Mouse (Mus musculus): ENCODE measurements around the gene Ccdc115.
A peak's percentile ranks its signal among the peaks of the same experiment; 100 is the strongest.

The Ccdc115 gene

GRCm38 (mm10) chr1:34439215-34439960 lies at the start of gene Ccdc115, which contains the start of gene Imp4:
Gene Ccdc115 (minus strand): TSS chr1:34439672.
Gene Imp4 (plus strand): TSS chr1:34439851.
- DNase-seq (ENCODE audit: low spot score) = peak; percentile 84

GRCm38 (mm10) chr1:34487383-34487782 lies 47.9 kb upstream of the Ccdc115 start:
- DNase-seq (ENCODE audit: low spot score) = no peak

DNA sequence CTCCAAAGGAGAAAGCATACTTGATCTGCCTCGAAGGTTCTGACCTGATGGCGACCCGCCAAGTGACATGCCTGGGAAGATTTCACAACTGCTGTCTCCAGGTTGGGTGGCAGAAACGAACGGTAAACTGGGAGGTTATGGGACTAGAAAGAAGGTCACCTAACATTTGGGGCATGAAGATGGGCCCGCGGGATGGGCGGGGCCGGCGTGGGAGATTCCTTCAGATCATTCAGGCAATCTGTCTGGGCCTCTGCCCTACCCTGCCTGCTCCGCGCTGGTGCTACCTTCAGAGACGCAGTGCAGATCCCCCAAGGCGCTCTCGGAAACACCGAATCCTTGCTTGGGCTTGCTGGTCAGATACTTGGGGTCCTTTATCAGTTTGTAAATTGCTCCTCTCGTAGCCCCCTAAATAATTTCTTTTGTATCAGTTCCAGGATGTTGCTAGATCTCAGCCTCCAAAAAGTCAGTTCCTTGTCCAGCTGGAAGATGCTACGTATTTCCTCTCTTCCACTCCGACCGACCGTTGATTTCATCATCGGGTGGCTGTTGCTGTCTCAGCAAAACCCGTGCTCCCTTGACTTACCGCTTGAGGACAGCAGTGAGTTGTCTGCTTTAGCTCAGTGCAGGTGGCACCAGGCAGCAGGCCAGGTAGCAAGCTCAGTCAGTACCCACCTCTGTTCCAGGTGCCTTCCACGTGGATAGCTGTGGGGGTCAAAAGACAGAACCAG lies 46.2 kb upstream of the Ccdc115 start:
- DNase-seq (ENCODE audit: low spot score) = peak; percentile 28

DNA sequence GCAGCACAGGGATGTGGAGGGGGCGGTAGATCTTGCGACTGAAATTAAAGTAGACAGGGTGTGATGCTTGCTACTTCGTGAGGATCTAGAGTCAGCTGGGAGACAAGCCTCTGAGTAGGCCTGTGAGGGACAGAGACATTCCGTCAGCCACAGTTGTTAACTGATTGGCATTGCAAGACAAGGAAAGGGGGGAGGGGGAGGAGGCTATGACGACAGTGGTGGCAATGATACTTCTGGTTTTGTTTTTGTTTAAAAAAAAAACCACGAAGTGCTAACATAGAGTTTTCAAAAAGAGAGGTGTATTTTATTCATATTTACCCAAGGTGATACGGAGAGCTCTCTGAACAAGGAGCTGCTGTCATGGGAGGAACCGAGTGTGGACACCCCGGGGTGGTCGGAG lies 45.0 kb upstream of the Ccdc115 start:
- no peak for DNase-seq (ENCODE audit: low spot score)

DNA sequence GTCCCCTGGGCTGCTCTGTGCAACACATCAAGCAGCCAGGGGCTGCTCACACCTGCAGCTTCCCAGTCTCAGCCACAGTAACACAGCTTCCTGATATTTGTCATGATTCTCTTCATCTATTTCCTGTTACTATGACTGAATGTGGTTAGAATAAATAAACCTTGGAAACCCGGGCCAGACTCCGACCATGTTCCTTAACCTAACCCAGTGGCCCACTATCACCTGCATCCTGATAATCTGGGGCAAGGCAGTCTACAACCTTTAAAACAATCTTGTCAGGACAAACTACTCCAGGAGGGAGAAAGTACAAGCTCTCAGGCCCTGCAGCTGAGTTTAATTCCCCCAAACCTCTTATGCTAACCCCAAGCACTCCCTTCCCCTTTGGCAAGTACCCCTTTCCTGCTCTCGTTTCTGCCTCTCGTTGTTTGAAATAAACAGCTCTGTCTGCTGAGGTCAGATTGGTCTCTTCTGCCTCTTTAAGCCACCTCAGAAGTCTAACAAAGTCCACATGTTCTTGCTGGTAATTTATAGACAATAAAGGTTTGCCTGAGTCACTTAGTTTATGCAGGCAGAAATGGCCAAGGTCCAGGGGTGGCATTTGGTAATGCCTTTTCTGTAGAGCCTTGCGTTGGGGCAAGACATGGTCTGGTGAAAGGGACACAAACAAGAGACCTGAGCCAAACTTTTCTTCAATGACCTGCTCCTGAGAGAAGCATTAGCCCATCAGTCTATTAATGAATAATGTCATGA lies 42.6 kb upstream of the Ccdc115 start:
- no peak for DNase-seq (ENCODE audit: low spot score)

- DNase-seq (ENCODE audit: low spot score) = no peak
Observed at GRCm38 (mm10) chr1:34480801-34481200, 41.3 kb upstream of the Ccdc115 start.

DNA sequence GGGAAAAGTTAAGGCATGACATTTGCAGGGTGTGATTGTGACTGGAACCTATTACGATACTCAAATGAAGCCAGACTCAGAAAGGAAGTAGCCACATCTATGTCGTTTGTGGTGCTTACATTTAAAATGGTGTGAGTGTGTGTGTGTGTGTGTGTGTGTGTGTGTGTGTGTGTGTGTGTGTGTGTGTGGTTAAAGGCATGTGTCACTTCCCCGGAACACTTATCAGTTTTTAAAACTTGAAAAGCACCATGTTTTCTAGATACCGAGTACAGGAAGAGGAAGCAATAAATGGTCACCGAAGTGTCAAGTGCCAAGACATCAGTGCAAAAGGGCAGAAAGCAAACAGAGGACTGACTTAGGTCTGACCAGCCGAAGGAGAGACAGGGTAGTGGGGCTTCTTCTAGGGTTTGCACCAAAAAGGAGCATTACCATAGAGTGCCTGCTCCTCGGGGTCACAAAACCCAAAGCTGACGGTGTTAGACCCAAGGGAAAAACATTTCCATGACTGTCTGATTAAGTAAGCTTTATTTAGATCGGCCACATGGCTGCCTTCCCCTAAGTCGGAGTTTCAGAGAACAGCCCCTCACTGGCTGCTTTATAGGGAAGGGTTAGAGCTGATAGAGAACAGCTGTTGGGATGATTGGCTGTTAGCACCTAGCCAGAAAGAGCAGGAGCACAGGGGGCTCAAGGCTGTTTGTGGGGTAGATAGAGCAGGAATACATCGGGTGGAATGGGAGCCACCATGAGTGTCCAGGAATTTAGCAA lies 39.6 kb upstream of the Ccdc115 start:
- DNase-seq (ENCODE audit: low spot score) = no peak

- DNase-seq (ENCODE audit: low spot score) = peak; percentile 26
Observed at GRCm38 (mm10) chr1:34472427-34473300, 33.2 kb upstream of the Ccdc115 start.

GRCm38 (mm10) chr1:34469801-34470200 lies 30.3 kb upstream of the Ccdc115 start:
- DNase-seq (ENCODE audit: low spot score) = no peak

GRCm38 (mm10) chr1:34468500-34468899 lies 29.0 kb upstream of the Ccdc115 start:
- no peak for DNase-seq (ENCODE audit: low spot score)

DNA sequence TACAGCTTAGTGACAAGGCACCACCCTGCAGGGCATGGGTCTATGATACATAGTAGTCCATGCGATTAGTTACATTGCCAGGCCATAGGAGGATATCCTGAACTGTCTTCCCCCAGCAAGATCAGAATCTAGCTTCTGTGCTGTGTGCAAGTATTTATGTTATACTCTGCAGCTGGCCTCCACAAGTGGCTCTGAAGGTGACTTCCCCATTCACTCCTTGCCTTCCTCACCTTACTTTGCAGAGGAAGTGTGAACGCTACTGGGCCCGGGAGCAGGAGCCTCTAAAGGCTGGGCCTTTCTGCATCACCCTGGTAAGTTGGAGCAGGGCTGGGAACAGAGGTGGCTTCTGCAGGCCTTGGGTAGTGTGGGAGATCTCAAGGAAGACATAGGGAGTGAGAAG lies 28.6 kb upstream of the Ccdc115 start:
- DNase-seq (ENCODE audit: low spot score) = no peak

DNA sequence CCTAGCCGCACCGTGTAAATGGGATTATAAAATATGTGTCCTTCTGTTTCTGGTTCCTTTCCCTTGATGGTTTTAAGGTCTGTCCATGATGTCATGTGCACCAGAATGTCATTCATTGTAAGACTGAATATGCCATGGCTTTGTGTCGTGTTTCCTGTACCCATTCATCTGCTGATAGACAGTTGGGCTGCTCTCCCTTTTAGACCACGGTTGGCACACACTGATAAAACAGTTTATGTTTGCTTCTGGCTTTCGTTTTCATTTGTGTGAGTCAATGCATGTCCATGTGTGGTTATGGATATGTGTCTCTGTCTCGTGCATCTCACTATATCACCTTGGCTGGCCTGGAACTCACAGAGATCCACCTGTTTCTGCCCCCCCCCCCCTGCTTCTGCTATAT lies 26.0 kb upstream of the Ccdc115 start:
- DNase-seq (ENCODE audit: low spot score) = no peak

DNA sequence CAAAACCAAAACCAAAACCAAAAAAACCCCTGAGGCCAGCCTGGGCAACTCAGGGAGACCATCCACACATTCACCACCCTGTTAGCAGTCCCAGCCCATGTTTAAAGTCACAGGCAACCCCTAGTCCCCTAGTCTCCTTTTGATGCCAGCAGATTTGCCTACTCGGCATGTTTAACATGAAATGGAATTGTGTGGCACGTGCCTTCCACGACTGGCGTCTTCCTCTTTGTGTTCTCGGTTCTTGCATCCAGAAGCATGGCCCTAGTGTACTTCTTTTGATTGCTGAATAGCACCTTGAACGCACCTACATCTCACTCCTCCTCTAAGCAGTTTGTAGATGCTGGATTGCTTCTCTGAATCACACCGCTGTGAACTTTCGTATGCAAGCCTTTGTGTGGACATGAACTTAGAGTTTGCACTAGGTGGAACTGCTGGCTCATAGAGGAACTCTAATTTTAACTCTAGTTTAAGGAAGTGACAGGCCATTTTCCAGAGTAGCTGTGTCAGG lies 24.9 kb upstream of the Ccdc115 start:
- no peak for DNase-seq (ENCODE audit: low spot score)

GRCm38 (mm10) chr1:34462766-34463165 lies 23.3 kb upstream of the Ccdc115 start:
- peak; percentile 48 for DNase-seq (ENCODE audit: low spot score)

- DNase-seq (ENCODE audit: low spot score) = peak; percentile 21
Observed at GRCm38 (mm10) chr1:34460061-34460441, 20.6 kb upstream of the Ccdc115 start.

GRCm38 (mm10) chr1:34459284-34460060 lies 20.0 kb upstream of the Ccdc115 start, which contains the start of gene Ptpn18:
Gene Ptpn18 (plus strand): TSS chr1:34459762.
- peak; percentile 86 for DNase-seq (ENCODE audit: low spot score)

- no peak for DNase-seq (ENCODE audit: low spot score)
Observed at GRCm38 (mm10) chr1:34458431-34458830, 19.0 kb upstream of the Ccdc115 start.

DNA sequence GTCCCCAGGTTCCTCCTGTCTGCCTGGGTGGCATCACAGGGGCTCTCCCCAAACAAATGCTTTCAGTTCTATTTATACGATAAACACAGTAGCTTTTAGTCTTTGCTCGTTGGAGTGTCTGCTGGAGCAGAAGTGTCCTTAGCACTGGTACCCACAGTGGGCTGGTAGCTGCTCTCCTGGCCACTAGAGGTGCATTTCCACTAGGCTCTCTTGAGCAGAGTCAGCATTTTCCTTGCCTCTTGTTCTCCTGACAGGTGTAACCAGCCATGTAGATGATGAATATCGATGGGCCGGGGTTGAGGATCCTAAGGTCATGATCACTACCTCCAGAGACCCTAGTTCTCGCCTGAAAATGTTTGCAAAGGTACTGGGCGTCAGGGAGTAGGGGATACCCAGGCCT lies 3.7 kb upstream of the Ccdc115 start:
- DNase-seq (ENCODE audit: low spot score) = no peak

- no peak for DNase-seq (ENCODE audit: low spot score)
Observed at GRCm38 (mm10) chr1:34439961-34440630, 624 bp upstream of the Ccdc115 start.

Measured in urinary bladder, postnatal 25 days (tissue).